Mouse (Mus musculus) embryonic facial prominence, embryonic 13.5 days (tissue): Measurements from ENCODE around the gene Timp3. TPM values are rescaled to one million over a fixed set of nuclear protein-coding genes. Genes with fewer than 3 reads are reported as not detected.

Experiments used
- ATAC-seq: fragments of 200-750 bp; cut with Nextera tagmentation; 2 replicates; pipeline ENCODE4 v1.8.0; 2017; ENCODE audit warnings: low read depth; ENCODE audit not compliant: insufficient number of reproducible peaks, insufficient read depth, low FRiP score, low TSS enrichment
- H3K27ac ChIP-seq: fragments of 300-500 bp; sonication (generic); 2 replicates; pipeline ENCODE4 v1.5.1; 2015; ENCODE audit warnings: moderate library complexity, mild to moderate bottlenecking, inconsistent platforms
- H3K27me3 ChIP-seq: fragments of 300-500 bp; sonication (generic); 2 replicates; pipeline ENCODE4 v1.6.1; 2015; ENCODE audit warnings: mild to moderate bottlenecking, inconsistent platforms
- H3K36me3 ChIP-seq: fragments of 300-500 bp; sonication (generic); 2 replicates; pipeline ENCODE4 v1.6.1; 2015; ENCODE audit warnings: mild to moderate bottlenecking, inconsistent platforms
- H3K4me1 ChIP-seq: fragments of 300-500 bp; sonication (generic); 2 replicates; pipeline ENCODE4 v1.6.1; 2015; ENCODE audit warnings: inconsistent platforms
- H3K4me2 ChIP-seq: fragments of 300-500 bp; sonication (generic); 2 replicates; pipeline ENCODE4 v1.6.1; 2015; ENCODE audit warnings: moderate library complexity, mild to moderate bottlenecking, inconsistent platforms
- H3K4me3 ChIP-seq: fragments of 300-500 bp; sonication (generic); 2 replicates; pipeline ENCODE4 v1.5.1; 2015; ENCODE audit warnings: mild to moderate bottlenecking, inconsistent platforms
- H3K9ac ChIP-seq: fragments of 300-500 bp; sonication (generic); 2 replicates; pipeline ENCODE4 v1.6.1; 2015; ENCODE audit warnings: mild to moderate bottlenecking, inconsistent platforms
- H3K9me3 ChIP-seq: fragments of 300-500 bp; sonication (generic); 2 replicates; pipeline ENCODE4 v1.6.1; 2016; ENCODE audit warnings: inconsistent platforms
- WGBS: fragments of 180-500 bp; shearing (Covaris S2); methylation state at CpG from one replicate; pipeline ENCODE4 v1.1.7; 2015; ENCODE audit warnings: mixed read lengths; 5-methylcytosine and 5-hydroxymethylcytosine counted together
- polyA plus RNA-seq: library from polyadenylated mRNA; unstranded; fragments of >200 nt; fragmentation: Nextera tagmentation; extraction: Ambion mirVana; gene quantifications from 2 replicates; pipeline ENCODE4 v1.2.1, GENCODE M21; 2015

The Timp3 gene
- polyA plus RNA-seq, 1 experiment from 2014 or later: 62.7 TPM

DNA sequence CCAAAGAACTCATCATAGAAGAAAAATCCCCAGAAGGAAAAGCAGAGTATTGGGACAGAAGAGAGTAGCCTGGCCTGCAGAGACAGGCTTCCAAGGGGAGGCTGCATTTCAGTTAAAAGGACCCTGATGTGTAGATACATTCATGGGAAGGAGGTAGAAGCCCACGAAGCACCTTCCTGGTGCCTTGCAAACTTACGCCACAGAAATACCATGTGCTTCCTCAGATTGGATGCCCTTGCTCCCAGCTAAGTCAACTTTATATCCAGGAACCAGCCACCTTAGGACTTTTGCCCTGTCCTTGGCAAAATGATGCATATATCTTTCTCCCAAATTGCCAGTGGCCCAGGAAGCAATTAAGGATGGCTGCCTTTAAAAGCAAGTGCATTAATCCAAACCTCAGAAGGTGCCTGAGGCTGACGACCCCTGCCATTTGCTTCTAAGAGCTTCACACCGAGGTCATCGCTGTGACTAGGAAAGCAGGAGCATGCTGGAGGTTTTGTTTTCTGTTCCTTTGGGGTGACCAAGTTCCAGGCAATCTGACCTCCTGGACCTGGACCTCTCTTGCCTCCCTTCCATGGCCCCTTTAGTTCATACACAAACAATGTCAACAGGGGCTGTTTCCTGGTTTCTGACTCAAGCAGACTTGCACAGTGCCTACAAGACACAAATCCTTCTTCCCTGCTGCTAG lies 31.0 kb downstream of the Timp3 start:
- H3K27ac ChIP-seq: peak overlapping the region; percentile 80
- H3K4me2 ChIP-seq: no peak overlapping the region
- peaks cover 64% of the 10 kb centered on the region for H3K4me1 ChIP-seq
- H3K36me3 ChIP-seq: 0 out of 2 replicates have a peak, but pooled peaks cover 6% of the 10 kb centered on the region
- H3K4me3 ChIP-seq: no peak overlapping the region
- no peak overlapping the region for H3K9ac ChIP-seq
- H3K9me3 ChIP-seq: no peaks in the 10 kb centered on the region
- H3K27me3 ChIP-seq: no peaks in the 10 kb centered on the region
- no peak for ATAC-seq
- WGBS: 46% methylated on average over 5 of the region's 5 CpGs

DNA sequence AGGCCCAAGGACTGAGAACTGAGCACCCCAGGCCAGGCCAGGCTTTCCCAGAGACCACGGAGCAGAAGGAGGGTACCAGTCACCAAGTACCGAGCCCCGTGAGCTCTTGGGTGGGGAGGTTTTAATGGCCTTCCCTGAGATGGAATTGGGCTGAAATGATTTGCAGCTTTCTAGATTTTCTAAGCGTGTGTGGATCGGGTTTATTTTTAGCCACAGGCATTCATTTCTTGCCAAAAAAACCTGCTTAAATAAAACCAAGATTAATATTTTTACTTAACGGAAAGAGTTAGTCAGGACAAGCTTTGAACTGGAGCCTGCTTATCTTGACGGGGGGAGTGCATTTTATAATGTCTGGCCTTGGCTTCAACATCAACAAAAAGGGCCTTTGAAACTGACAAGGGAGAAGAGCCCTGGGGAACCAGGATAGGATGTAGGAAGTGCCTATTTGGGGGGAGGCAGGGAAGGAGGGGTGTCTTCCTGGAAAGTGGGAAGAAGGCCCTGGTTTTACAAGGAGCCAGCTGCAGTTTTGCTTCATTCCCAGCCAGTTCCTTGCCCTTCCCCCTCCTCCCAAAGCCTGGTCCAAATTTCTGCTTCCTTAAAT lies 31.6 kb downstream of the Timp3 start:
- 14% methylated on average over 7 of the region's 7 CpGs for WGBS

GRCm38 (mm10) chr10:86332942-86333341 lies 32.8 kb downstream of the Timp3 start:
- 82% methylated on average over 3 of the region's 3 CpGs for WGBS
- H3K9me3 ChIP-seq: no peaks in the 10 kb centered on the region
- H3K27ac ChIP-seq: no peak overlapping the region
- H3K4me1 ChIP-seq: peaks cover 79% of the 10 kb centered on the region
- H3K4me3 ChIP-seq: no peak overlapping the region
- no peak for ATAC-seq
- H3K4me2 ChIP-seq: no peak overlapping the region
- no peaks in the 10 kb centered on the region for H3K36me3 ChIP-seq
- H3K9ac ChIP-seq: no peak overlapping the region
- H3K27me3 ChIP-seq: no peaks in the 10 kb centered on the region

More for the DNA sequence above, 31.6 kb downstream of the Timp3 start:
- H3K27me3 ChIP-seq: no peaks in the 10 kb centered on the region
- 0 out of 2 replicates have a peak, but pooled peaks cover 4% of the 10 kb centered on the region for H3K36me3 ChIP-seq
- H3K9me3 ChIP-seq: no peaks in the 10 kb centered on the region
- no peak overlapping the region for H3K4me3 ChIP-seq
- peak overlapping the region; percentile 80 for H3K27ac ChIP-seq
- ATAC-seq: no peak
- no peak overlapping the region for H3K9ac ChIP-seq
- no peak overlapping the region for H3K4me2 ChIP-seq
- H3K4me1 ChIP-seq: peaks cover 69% of the 10 kb centered on the region

- Histone ChIP-seq H3K9me3 (no peaks in the 10 kb centered on the region), H3K36me3 (no peaks in the 10 kb centered on the region), H3K9ac (no peak overlapping the region), H3K27ac (peak overlapping the region; percentile 39; the same call in 1 of the 2 replicates), H3K27me3 (no peaks in the 10 kb centered on the region), H3K4me2 (no peak overlapping the region), H3K4me1 (peaks cover 84% of the 10 kb centered on the region), H3K4me3 (no peak overlapping the region)
- no peak for ATAC-seq
- WGBS: 65% methylated on average over 8 of the region's 8 CpGs
These were observed 34.4 kb downstream of the Timp3 start for GRCm38 (mm10) chr10:86334581-86334980.

- no peak for ATAC-seq
- Histone ChIP-seq H3K4me2 (no peak overlapping the region), H3K27ac (no peak overlapping the region), H3K9me3 (no peaks in the 10 kb centered on the region), H3K36me3 (no peaks in the 10 kb centered on the region), H3K4me3 (no peak overlapping the region), H3K27me3 (no peaks in the 10 kb centered on the region), H3K9ac (no peak overlapping the region), H3K4me1 (peaks cover 75% of the 10 kb centered on the region)
- 38% methylated on average over 1 of the region's 1 CpGs for WGBS
These were observed 36.3 kb downstream of the Timp3 start for GRCm38 (mm10) chr10:86336506-86336905.

DNA sequence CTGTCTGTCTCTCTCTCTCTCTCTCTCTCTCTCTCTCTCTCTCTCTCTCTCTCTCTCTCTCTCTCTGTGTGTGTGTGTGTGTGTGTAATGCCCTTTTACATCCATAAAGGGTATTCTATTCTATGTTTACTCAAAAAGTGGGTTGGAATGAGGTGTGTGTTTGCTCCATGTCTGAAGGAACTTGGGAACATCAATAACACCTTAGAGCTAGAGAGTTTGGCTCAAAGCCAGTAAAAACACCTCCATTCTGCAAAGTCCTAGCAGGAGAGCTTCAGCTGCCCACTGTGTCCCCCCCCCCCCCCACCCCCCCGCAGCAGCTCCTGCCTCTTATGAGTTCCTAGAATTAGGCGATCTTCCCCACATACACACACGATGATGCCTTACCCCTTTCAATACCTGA lies 37.1 kb downstream of the Timp3 start:
- WGBS: 62% methylated on average over 3 of the region's 3 CpGs
- Histone ChIP-seq H3K4me1 (peaks cover 67% of the 10 kb centered on the region), H3K27ac (no peak overlapping the region), H3K27me3 (no peaks in the 10 kb centered on the region), H3K9me3 (no peaks in the 10 kb centered on the region), H3K4me3 (no peak overlapping the region), H3K36me3 (no peaks in the 10 kb centered on the region), H3K4me2 (no peak overlapping the region), H3K9ac (no peak overlapping the region)
- no peak for ATAC-seq

GRCm38 (mm10) chr10:86338121-86338715 lies 38.0 kb downstream of the Timp3 start:
- 52% methylated on average over 4 of the region's 4 CpGs for WGBS
- Histone ChIP-seq H3K4me2 (no peak overlapping the region), H3K36me3 (no peaks in the 10 kb centered on the region), H3K27me3 (no peaks in the 10 kb centered on the region), H3K27ac (no peak overlapping the region), H3K4me1 (peaks cover 57% of the 10 kb centered on the region), H3K4me3 (no peak overlapping the region), H3K9me3 (no peaks in the 10 kb centered on the region), H3K9ac (no peak overlapping the region)
- ATAC-seq: no peak

DNA sequence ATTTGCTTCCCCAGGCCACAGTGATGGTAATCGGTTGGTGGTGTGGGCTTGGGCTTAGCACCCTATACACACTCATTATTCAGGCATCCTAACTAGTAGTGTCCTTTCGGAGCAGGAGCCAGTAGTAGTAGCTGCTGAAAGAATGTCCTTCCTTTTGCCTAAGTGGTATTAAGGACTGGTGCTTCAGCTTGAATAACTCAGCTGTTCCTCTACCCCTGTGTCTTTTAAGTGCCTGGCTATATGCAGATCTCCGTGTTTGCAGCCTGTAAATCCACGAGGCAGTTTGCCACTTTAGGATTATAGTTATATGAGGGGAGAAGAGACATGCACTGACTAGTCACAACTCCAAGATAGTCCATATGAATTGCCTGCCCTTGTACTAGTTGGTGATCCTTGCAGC lies 38.9 kb downstream of the Timp3 start:
- WGBS: 84% methylated on average over 4 of the region's 4 CpGs
- Histone ChIP-seq H3K27ac (0 out of 2 replicates have a peak overlapping the region, but pooled peaks have one; percentile 45), H3K9me3 (no peaks in the 10 kb centered on the region), H3K4me1 (peaks cover 55% of the 10 kb centered on the region), H3K4me3 (no peak overlapping the region), H3K27me3 (no peaks in the 10 kb centered on the region), H3K4me2 (no peak overlapping the region), H3K36me3 (peaks cover 7% of the 10 kb centered on the region; the same call in 1 of the 2 replicates), H3K9ac (no peak overlapping the region)
- no peak for ATAC-seq

- Histone ChIP-seq H3K4me3 (no peak overlapping the region), H3K4me2 (no peak overlapping the region), H3K9ac (no peak overlapping the region), H3K27ac (peak overlapping the region; percentile 45; the same call in 1 of the 2 replicates), H3K27me3 (no peaks in the 10 kb centered on the region), H3K9me3 (no peaks in the 10 kb centered on the region), H3K36me3 (peaks cover 14% of the 10 kb centered on the region), H3K4me1 (peaks cover 55% of the 10 kb centered on the region)
- no peak for ATAC-seq
- WGBS: 52% methylated on average over 2 of the region's 2 CpGs
These were observed 39.6 kb downstream of the Timp3 start for GRCm38 (mm10) chr10:86339649-86340379.

DNA sequence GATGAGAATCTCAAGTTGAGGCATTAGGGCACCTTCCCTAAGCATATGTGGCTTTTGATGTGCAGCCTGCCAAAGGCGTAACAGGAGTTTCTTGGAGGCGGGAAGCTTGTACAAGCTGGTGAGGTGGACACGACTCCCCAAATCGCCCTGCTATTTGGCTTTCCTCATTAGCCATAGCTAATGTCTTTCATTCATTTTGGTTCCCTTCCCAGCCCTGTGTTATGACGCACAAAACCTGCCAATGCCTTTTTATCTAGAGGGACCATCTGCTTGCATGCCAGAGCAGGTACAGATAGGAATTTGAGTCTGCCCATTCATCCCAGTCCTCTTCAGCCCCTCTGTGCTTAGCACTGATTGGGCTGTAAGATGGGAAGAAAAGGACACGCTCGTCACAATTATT lies 40.2 kb downstream of the Timp3 start:
- Histone ChIP-seq H3K9me3 (no peaks in the 10 kb centered on the region), H3K4me3 (no peak overlapping the region), H3K27ac (no peak overlapping the region), H3K27me3 (no peaks in the 10 kb centered on the region), H3K4me2 (no peak overlapping the region), H3K9ac (no peak overlapping the region), H3K36me3 (peaks cover 20% of the 10 kb centered on the region), H3K4me1 (peaks cover 52% of the 10 kb centered on the region)
- ATAC-seq: no peak
- WGBS: 62% methylated on average over 7 of the region's 7 CpGs

DNA sequence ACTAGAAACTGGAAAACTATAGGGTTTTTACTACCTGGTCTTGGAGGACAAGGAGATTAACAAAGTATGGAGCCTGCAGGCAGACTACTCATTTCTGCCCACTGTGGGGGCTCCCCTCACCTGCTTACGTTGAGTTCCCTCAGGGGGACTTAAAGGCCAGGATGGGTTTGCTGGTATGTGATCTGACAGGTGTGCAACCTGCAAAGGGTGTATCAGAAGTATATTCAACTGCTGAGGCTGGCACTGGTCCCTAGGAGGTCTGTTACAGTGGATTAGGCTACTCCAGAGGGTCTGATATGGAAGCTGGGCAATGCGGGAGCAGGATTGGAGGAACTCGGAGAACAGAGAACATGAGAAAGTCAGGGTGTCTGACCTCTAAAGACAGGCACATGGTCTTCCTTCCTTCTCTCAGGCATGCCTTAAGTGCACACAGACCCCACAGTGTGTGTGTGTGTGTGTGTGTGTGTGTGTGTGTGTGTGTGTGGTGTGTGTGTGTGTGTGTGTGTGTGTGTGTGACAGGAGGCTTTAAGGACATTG lies 40.9 kb downstream of the Timp3 start:
- no peaks in the 10 kb centered on the region for H3K27me3 ChIP-seq
- no peak for ATAC-seq
- no peaks in the 10 kb centered on the region for H3K9me3 ChIP-seq
- H3K4me3 ChIP-seq: no peak overlapping the region
- no peak overlapping the region for H3K4me2 ChIP-seq
- WGBS: 55% methylated on average over 3 of the region's 3 CpGs
- H3K36me3 ChIP-seq: peaks cover 26% of the 10 kb centered on the region
- H3K4me1 ChIP-seq: peaks cover 54% of the 10 kb centered on the region
- H3K9ac ChIP-seq: no peak overlapping the region
- no peak overlapping the region for H3K27ac ChIP-seq
